Mouse (Mus musculus): ENCODE data around the gene Tcte2. TPM values are rescaled to one million over a fixed set of nuclear protein-coding genes. Genes with fewer than 3 reads are reported as not detected.
A peak's percentile ranks its signal among the peaks of the same experiment; 100 is the strongest.
"Not testable (repeated sequence)": the region's sequence is repeated elsewhere in the genome, so short reads cannot be mapped to it uniquely, and the experiment has no call there.

The Tcte2 gene
- polyA plus RNA-seq (2015; fragmentation: Nextera tagmentation; extraction: Ambion mirVana) = 3.9 and 4.4 TPM in 2 replicates

- Histone ChIP-seq H3K36me3 (ENCODE audit: insufficient read depth, low read length) (no peaks in the 10 kb centered on the region), H3K27me3 (replicated peaks; ENCODE audit: insufficient read depth, low read length) (no peaks in the 10 kb centered on the region), H3K4me2 (replicated peaks; ENCODE audit: low read depth, low read length) (peak within 1 kb of the TSS; percentile 99), H3K9me3 (ENCODE audit: low read length) (no peaks in the 10 kb centered on the region), H3K4me1 (ENCODE audit: insufficient read depth, low read depth, low read length) (no peaks in the 10 kb centered on the region; the same call in 1 of the 2 replicates), H3K4me3 (ENCODE audit: low read depth, low read length) (peak within 1 kb of the TSS; percentile 85), H3K27ac (ENCODE audit: low read length) (peak within 1 kb of the TSS; percentile 97), H3K9ac (replicated peaks; ENCODE audit: low read depth) (peak within 1 kb of the TSS; percentile 76)
- 1% methylated on average over 69 of the region's 74 CpGs for WGBS
- TF ChIP-seq EP300 (IDR thresholded peaks at IDR 0.05) (no peak), CTCF (IDR thresholded peaks at IDR 0.05) (no peak)
- DNase-seq (ENCODE audit: low spot score) (peak; percentile 50), ATAC-seq (peak; percentile 6; the same call in 1 of the 2 replicates)
Measured at GRCm38 (mm10) chr17:13761179-13761913, at the start of gene Tcte2. TSS of gene Tcte2 (minus strand) at chr17:13761825.

GRCm38 (mm10) chr17:13806016-13806415 lies 44.4 kb upstream of the Tcte2 start:
- DNase-seq (ENCODE audit: low spot score) = no peak
- Histone ChIP-seq H3K4me3 (ENCODE audit: low read depth, low read length) (no peak overlapping the region), H3K4me1 (ENCODE audit: insufficient read depth, low read depth, low read length) (no peaks in the 10 kb centered on the region), H3K9ac (replicated peaks; ENCODE audit: low read depth) (no peak overlapping the region), H3K27ac (ENCODE audit: low read length) (no peak overlapping the region), H3K9me3 (ENCODE audit: low read length) (no peaks in the 10 kb centered on the region), H3K27me3 (replicated peaks; ENCODE audit: insufficient read depth, low read length) (no peaks in the 10 kb centered on the region), H3K4me2 (replicated peaks; ENCODE audit: low read depth, low read length) (no peak overlapping the region), H3K36me3 (ENCODE audit: insufficient read depth, low read length) (peaks cover 10% of the 10 kb centered on the region; the same call in 1 of the 2 replicates)
- no peak for ATAC-seq
- WGBS = 100% methylated on average over 1 of the region's 1 CpGs
- TF ChIP-seq EP300 (IDR thresholded peaks at IDR 0.05) (no peak), CTCF (IDR thresholded peaks at IDR 0.05) (no peak)

- H3K4me1 ChIP-seq (ENCODE audit: insufficient read depth, low read depth, low read length) = no peaks in the 10 kb centered on the region
- 57% methylated on average over 2 of the region's 2 CpGs for WGBS
- H3K27me3 ChIP-seq (replicated peaks; ENCODE audit: insufficient read depth, low read length) = no peaks in the 10 kb centered on the region
- peaks cover 8% of the 10 kb centered on the region; the same call in 1 of the 2 replicates for H3K36me3 ChIP-seq (ENCODE audit: insufficient read depth, low read length)
- H3K9me3 ChIP-seq (ENCODE audit: low read length) = no peaks in the 10 kb centered on the region
- no peak overlapping the region for H3K9ac ChIP-seq (replicated peaks; ENCODE audit: low read depth)
- peak; percentile 87 for DNase-seq (ENCODE audit: low spot score)
- no peak overlapping the region for H3K27ac ChIP-seq (ENCODE audit: low read length)
- H3K4me3 ChIP-seq (ENCODE audit: low read depth, low read length) = no peak overlapping the region
- no peak overlapping the region for H3K4me2 ChIP-seq (replicated peaks; ENCODE audit: low read depth, low read length)
- ATAC-seq = peak; percentile 79
- TF ChIP-seq CTCF (IDR thresholded peaks at IDR 0.05) (no peak), EP300 (IDR thresholded peaks at IDR 0.05) (peak; percentile 83)
Measured at GRCm38 (mm10) chr17:13802836-13803408, 41.3 kb upstream of the Tcte2 start.

- Histone ChIP-seq H3K36me3 (ENCODE audit: insufficient read depth, low read length) (no peaks in the 10 kb centered on the region), H3K4me3 (ENCODE audit: low read depth, low read length) (no peak overlapping the region), H3K4me1 (ENCODE audit: insufficient read depth, low read depth, low read length) (no peaks in the 10 kb centered on the region), H3K9ac (replicated peaks; ENCODE audit: low read depth) (no peak overlapping the region), H3K27ac (ENCODE audit: low read length) (no peak overlapping the region), H3K27me3 (replicated peaks; ENCODE audit: insufficient read depth, low read length) (no peaks in the 10 kb centered on the region), H3K9me3 (ENCODE audit: low read length) (no peaks in the 10 kb centered on the region), H3K4me2 (replicated peaks; ENCODE audit: low read depth, low read length) (no peak overlapping the region)
- TF ChIP-seq EP300 (IDR thresholded peaks at IDR 0.05) = no peak
- TF ChIP-seq CTCF (IDR thresholded peaks at IDR 0.05) = no peak
- ATAC-seq (no peak), DNase-seq (ENCODE audit: low spot score) (no peak)
- 74% methylated on average over 1 of the region's 1 CpGs for WGBS
Measured at GRCm38 (mm10) chr17:13797691-13798090, 36.1 kb upstream of the Tcte2 start.

- not testable (repeated sequence) for ATAC-seq; H3K4me1 ChIP-seq (ENCODE audit: insufficient read depth, low read depth, low read length); H3K4me2 ChIP-seq (replicated peaks; ENCODE audit: low read depth, low read length); DNase-seq (ENCODE audit: low spot score); H3K36me3 ChIP-seq (ENCODE audit: insufficient read depth, low read length); H3K27me3 ChIP-seq (replicated peaks; ENCODE audit: insufficient read depth, low read length); H3K27ac ChIP-seq (ENCODE audit: low read length); H3K4me3 ChIP-seq (ENCODE audit: low read depth, low read length); H3K9ac ChIP-seq (replicated peaks; ENCODE audit: low read depth); H3K9me3 ChIP-seq (ENCODE audit: low read length)
- 55% methylated on average over 2 of the region's 2 CpGs for WGBS
Measured at GRCm38 (mm10) chr17:13790033-13790432, 28.4 kb upstream of the Tcte2 start.

GRCm38 (mm10) chr17:13783469-13783868 lies 21.8 kb upstream of the Tcte2 start:
- DNase-seq (ENCODE audit: low spot score) (peak; percentile 35), ATAC-seq (no peak)
- peaks cover 4% of the 10 kb centered on the region; the same call in 1 of the 2 replicates for H3K4me1 ChIP-seq (ENCODE audit: insufficient read depth, low read depth, low read length)
- H3K27ac ChIP-seq (ENCODE audit: low read length) = no peak overlapping the region
- TF ChIP-seq CTCF (IDR thresholded peaks at IDR 0.05) (no peak), EP300 (IDR thresholded peaks at IDR 0.05) (no peak)
- no peak overlapping the region for H3K4me3 ChIP-seq (ENCODE audit: low read depth, low read length)
- WGBS = 46% methylated on average over 1 of the region's 1 CpGs
- H3K27me3 ChIP-seq (replicated peaks; ENCODE audit: insufficient read depth, low read length) = no peaks in the 10 kb centered on the region
- no peaks in the 10 kb centered on the region for H3K9me3 ChIP-seq (ENCODE audit: low read length)
- H3K4me2 ChIP-seq (replicated peaks; ENCODE audit: low read depth, low read length) = no peak overlapping the region
- no peak overlapping the region for H3K9ac ChIP-seq (replicated peaks; ENCODE audit: low read depth)
- H3K36me3 ChIP-seq (ENCODE audit: insufficient read depth, low read length) = no peaks in the 10 kb centered on the region
